Mouse (Mus musculus) hindbrain, embryonic 10.5 days (tissue): ENCODE data around the gene Fhit. TPM values are rescaled to one million over a fixed set of nuclear protein-coding genes. Genes with fewer than 3 reads are reported as not detected.

Source experiments
- DNase-seq: peaks from one replicate; pipeline ENCODE4 v3.0.0-alpha.2; 2017; ENCODE audit warnings: low spot score
- H3K27ac ChIP-seq: fragments of 300-500 bp; sonication (generic); 2 replicates; pipeline ENCODE4 v1.5.1; 2016; ENCODE audit warnings: mild to moderate bottlenecking, moderate library complexity
- H3K27me3 ChIP-seq: fragments of 300-500 bp; sonication (generic); 2 replicates; pipeline ENCODE4 v1.6.1; 2016; ENCODE audit warnings: mild to moderate bottlenecking; ENCODE audit not compliant: poor library complexity, insufficient read depth, severe bottlenecking
- H3K36me3 ChIP-seq: fragments of 300-500 bp; sonication (generic); 2 replicates; pipeline ENCODE4 v1.6.1; 2016; ENCODE audit warnings: mild to moderate bottlenecking, moderate library complexity
- H3K4me1 ChIP-seq: fragments of 300-500 bp; sonication (generic); replicated peaks from 2 replicates; pipeline ENCODE4 v1.6.1; 2016; ENCODE audit warnings: mild to moderate bottlenecking
- H3K4me3 ChIP-seq: fragments of 300-500 bp; sonication (generic); 2 replicates; pipeline ENCODE4 v1.5.1; 2016; ENCODE audit warnings: mild to moderate bottlenecking, moderate library complexity
- H3K9me3 ChIP-seq: fragments of 300-500 bp; sonication (generic); 2 replicates; pipeline ENCODE4 v1.6.1; 2016; ENCODE audit warnings: mild to moderate bottlenecking, moderate library complexity
- WGBS: fragments of 180-500 bp; shearing (Covaris S2); methylation state at CpG from one replicate; pipeline ENCODE4 v1.1.7; 2016; 5-methylcytosine and 5-hydroxymethylcytosine counted together
- polyA plus RNA-seq: library from polyadenylated mRNA; unstranded; fragments of >200 nt; fragmentation: Nextera tagmentation; extraction: Ambion mirVana; gene quantifications from 2 replicates; pipeline ENCODE4 v1.2.1, GENCODE M21; 2016

Gene Fhit
- polyA plus RNA-seq, 1 experiment from 2014 or later = 4.4 TPM

- DNase-seq = no peak
- Histone ChIP-seq H3K27me3 (no peaks in the 10 kb centered on the region), H3K4me3 (no peak overlapping the region), H3K4me1 (peaks cover 7% of the 10 kb centered on the region), H3K27ac (no peak overlapping the region), H3K36me3 (no peaks in the 10 kb centered on the region), H3K9me3 (no peaks in the 10 kb centered on the region)
- WGBS = 92% methylated on average over 4 of the region's 4 CpGs
Measured at GRCm38 (mm10) chr14:10525786-10526185, 636.0 kb downstream of the Fhit start.

- H3K4me3 ChIP-seq = no peak overlapping the region
- no peaks in the 10 kb centered on the region for H3K4me1 ChIP-seq
- peaks cover 3% of the 10 kb centered on the region; the same call in 1 of the 2 replicates for H3K9me3 ChIP-seq
- H3K27me3 ChIP-seq = no peaks in the 10 kb centered on the region
- H3K27ac ChIP-seq = no peak overlapping the region
- no peaks in the 10 kb centered on the region for H3K36me3 ChIP-seq
- DNase-seq = no peak
Measured at GRCm38 (mm10) chr14:10514026-10514425, 647.8 kb downstream of the Fhit start.

- H3K27ac ChIP-seq = no peak overlapping the region
- H3K27me3 ChIP-seq = no peaks in the 10 kb centered on the region
- H3K4me3 ChIP-seq = no peak overlapping the region
- H3K4me1 ChIP-seq = 0 out of 2 replicates have a peak, but pooled peaks cover 4% of the 10 kb centered on the region
- H3K9me3 ChIP-seq = no peaks in the 10 kb centered on the region
- no peak for DNase-seq
- H3K36me3 ChIP-seq = no peaks in the 10 kb centered on the region
Measured at GRCm38 (mm10) chr14:10509252-10509651, 652.6 kb downstream of the Fhit start.

- Histone ChIP-seq H3K27me3 (no peaks in the 10 kb centered on the region), H3K4me1 (0 out of 2 replicates have a peak, but pooled peaks cover 4% of the 10 kb centered on the region), H3K9me3 (no peaks in the 10 kb centered on the region), H3K4me3 (no peak overlapping the region), H3K27ac (no peak overlapping the region), H3K36me3 (no peaks in the 10 kb centered on the region)
- DNase-seq = no peak
- WGBS = 61% methylated on average over 1 of the region's 1 CpGs
Measured at GRCm38 (mm10) chr14:10507560-10507959, 654.3 kb downstream of the Fhit start.

GRCm38 (mm10) chr14:10485798-10486197 lies 676.0 kb downstream of the Fhit start:
- no peak overlapping the region for H3K4me3 ChIP-seq
- 83% methylated on average over 3 of the region's 3 CpGs for WGBS
- no peaks in the 10 kb centered on the region for H3K4me1 ChIP-seq
- no peaks in the 10 kb centered on the region for H3K9me3 ChIP-seq
- H3K27me3 ChIP-seq = no peaks in the 10 kb centered on the region
- no peak for DNase-seq
- H3K36me3 ChIP-seq = no peaks in the 10 kb centered on the region
- no peak overlapping the region for H3K27ac ChIP-seq

- Histone ChIP-seq H3K4me3 (no peak overlapping the region), H3K4me1 (no peaks in the 10 kb centered on the region), H3K27me3 (no peaks in the 10 kb centered on the region), H3K9me3 (no peaks in the 10 kb centered on the region), H3K27ac (no peak overlapping the region), H3K36me3 (no peaks in the 10 kb centered on the region)
- DNase-seq = no peak
- WGBS = 91% methylated on average over 3 of the region's 3 CpGs
Measured at GRCm38 (mm10) chr14:10482851-10483613, 678.8 kb downstream of the Fhit start.

- no peaks in the 10 kb centered on the region for H3K27me3 ChIP-seq
- WGBS = 74% methylated on average over 2 of the region's 2 CpGs
Measured at GRCm38 (mm10) chr14:10481370-10481769, 680.5 kb downstream of the Fhit start.

GRCm38 (mm10) chr14:10480681-10481080 lies 681.2 kb downstream of the Fhit start:
- H3K27ac ChIP-seq = no peak overlapping the region
- no peaks in the 10 kb centered on the region for H3K36me3 ChIP-seq
- WGBS = 82% methylated on average over 1 of the region's 1 CpGs

More at GRCm38 (mm10) chr14:10481370-10481769, 680.5 kb downstream of the Fhit start:
- Histone ChIP-seq H3K4me3 (no peak overlapping the region), H3K4me1 (no peaks in the 10 kb centered on the region), H3K27ac (no peak overlapping the region), H3K9me3 (no peaks in the 10 kb centered on the region), H3K36me3 (no peaks in the 10 kb centered on the region)
- no peak for DNase-seq

GRCm38 (mm10) chr14:10453001-10453861 lies 708.6 kb downstream of the Fhit start:
- WGBS = 23% methylated on average over 14 of the region's 14 CpGs
- H3K36me3 ChIP-seq = no peaks in the 10 kb centered on the region
- no peaks in the 10 kb centered on the region for H3K9me3 ChIP-seq
- peak overlapping the region; percentile 41 for H3K4me3 ChIP-seq
- H3K4me1 ChIP-seq = peaks cover 16% of the 10 kb centered on the region
- peak; percentile 68 for DNase-seq
- H3K27ac ChIP-seq = peak overlapping the region; percentile 85
- H3K27me3 ChIP-seq = no peaks in the 10 kb centered on the region

More at GRCm38 (mm10) chr14:10480681-10481080, 681.2 kb downstream of the Fhit start:
- H3K9me3 ChIP-seq = no peaks in the 10 kb centered on the region
- no peak for DNase-seq
- H3K4me3 ChIP-seq = no peak overlapping the region
- H3K27me3 ChIP-seq = no peaks in the 10 kb centered on the region
- no peaks in the 10 kb centered on the region for H3K4me1 ChIP-seq

GRCm38 (mm10) chr14:10452234-10452633 lies 709.6 kb downstream of the Fhit start:
- H3K4me3 ChIP-seq = no peak overlapping the region
- H3K4me1 ChIP-seq = peaks cover 16% of the 10 kb centered on the region
- no peak for DNase-seq
- WGBS = 87% methylated on average over 5 of the region's 5 CpGs
- H3K9me3 ChIP-seq = no peaks in the 10 kb centered on the region
- no peaks in the 10 kb centered on the region for H3K27me3 ChIP-seq
- no peak overlapping the region for H3K27ac ChIP-seq
- no peaks in the 10 kb centered on the region for H3K36me3 ChIP-seq

GRCm38 (mm10) chr14:10445360-10445759 lies 716.5 kb downstream of the Fhit start:
- H3K4me1 ChIP-seq = no peaks in the 10 kb centered on the region
- no peak overlapping the region for H3K27ac ChIP-seq
- H3K9me3 ChIP-seq = no peaks in the 10 kb centered on the region
- H3K36me3 ChIP-seq = no peaks in the 10 kb centered on the region
- no peak overlapping the region for H3K4me3 ChIP-seq
- DNase-seq = no peak
- no peaks in the 10 kb centered on the region for H3K27me3 ChIP-seq

- H3K27ac ChIP-seq = no peak overlapping the region
- no peak for DNase-seq
- 64% methylated on average over 1 of the region's 1 CpGs for WGBS
- no peaks in the 10 kb centered on the region for H3K4me1 ChIP-seq
- no peaks in the 10 kb centered on the region for H3K27me3 ChIP-seq
- no peak overlapping the region for H3K4me3 ChIP-seq
- no peaks in the 10 kb centered on the region for H3K9me3 ChIP-seq
- H3K36me3 ChIP-seq = no peaks in the 10 kb centered on the region
Measured at GRCm38 (mm10) chr14:10439007-10439749, 722.7 kb downstream of the Fhit start.
